In the genomic region with DNA sequence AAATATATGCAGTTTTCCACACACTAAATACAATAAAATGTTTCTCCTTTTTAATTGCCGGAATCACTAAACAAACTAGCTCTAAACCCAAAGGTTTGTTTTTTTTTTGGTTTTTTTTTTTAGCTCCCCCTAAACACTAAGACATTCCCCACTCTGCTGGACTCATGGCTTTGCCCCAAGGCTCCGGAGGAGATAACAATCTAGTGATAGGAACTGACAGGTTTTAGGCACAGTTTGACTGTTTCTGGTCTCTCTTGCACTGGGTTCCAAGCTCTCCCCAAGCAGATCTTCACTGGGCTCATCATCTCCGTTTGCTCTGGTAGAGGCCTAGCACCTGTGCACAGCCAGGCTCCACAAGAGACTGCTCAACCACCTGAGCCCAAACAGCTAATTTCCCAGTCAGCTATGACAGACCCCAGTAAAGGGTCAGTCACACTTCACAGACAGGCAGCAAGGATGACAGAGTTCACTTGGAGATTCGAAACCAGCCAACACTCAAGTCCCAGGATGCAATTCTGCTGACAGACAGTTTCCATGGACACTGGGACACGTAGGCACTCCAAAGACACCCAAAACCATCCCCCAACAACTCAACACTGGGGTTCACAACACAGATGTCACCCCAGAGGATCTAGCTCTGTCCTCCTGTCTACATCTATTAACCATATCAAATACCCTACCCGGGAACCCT, we compare ENCODE assay signal across 8 mouse cellular contexts. TPM values are rescaled to one million over a fixed set of nuclear protein-coding genes. Genes with fewer than 3 reads are reported as not detected.
DNase-seq lines count a peak whose midpoint lies in the region; ATAC-seq lines count a peak whose summit lies in the region.

No protein-coding gene starts in this region.

- H3K27me3 ChIP-seq in kidney, embryonic 16.5 days (ENCODE audit: insufficient read depth, low read length), result no peaks in the 10 kb centered on the region
- H3K27me3 ChIP-seq in hindbrain, embryonic 14.5 days (ENCODE audit: control insufficient read depth, insufficient read depth, low read length), result no peaks in the 10 kb centered on the region
- no peaks in the 10 kb centered on the region for H3K27me3 ChIP-seq in midbrain, embryonic 14.5 days (ENCODE audit: control insufficient read depth, insufficient read depth, low read length)

- H3K4me1 ChIP-seq in kidney, embryonic 16.5 days (ENCODE audit: insufficient read depth, low read length), result peaks cover 44% of the 10 kb centered on the region
- peaks cover 12% of the 10 kb centered on the region for H3K4me1 ChIP-seq in brown adipose tissue, adult 24 weeks (ENCODE audit: control insufficient read depth, insufficient read depth, insufficient read length, low read length)
- H3K4me1 ChIP-seq in hindbrain, embryonic 14.5 days (replicated peaks; ENCODE audit: control insufficient read depth, insufficient read depth, low read length), result peaks cover 16% of the 10 kb centered on the region
- peaks cover 17% of the 10 kb centered on the region for H3K4me1 ChIP-seq in midbrain, embryonic 14.5 days (ENCODE audit: control insufficient read depth, insufficient read depth, low read length)

- peak overlapping the region; percentile 44; the same call in 1 of the 2 replicates for H3K9ac ChIP-seq in kidney, embryonic 16.5 days (replicated peaks; ENCODE audit: low read length)
- H3K9ac ChIP-seq in hindbrain, embryonic 14.5 days, result peak overlapping the region; percentile 88
- H3K9ac ChIP-seq in midbrain, embryonic 14.5 days (replicated peaks; ENCODE audit: low read length), result peak overlapping the region; percentile 72

- peak overlapping the region; percentile 84 for H3K4me2 ChIP-seq in kidney, embryonic 16.5 days (replicated peaks; ENCODE audit: low read depth, low read length)
- peak overlapping the region; percentile 87 for H3K4me2 ChIP-seq in hindbrain, embryonic 14.5 days (replicated peaks)
- peak overlapping the region; percentile 82 for H3K4me2 ChIP-seq in midbrain, embryonic 14.5 days (ENCODE audit: low read length)

- H3K36me3 ChIP-seq in kidney, embryonic 16.5 days (ENCODE audit: insufficient read depth, low read length), result peaks cover 3% of the 10 kb centered on the region; the same call in 1 of the 2 replicates
- no peaks in the 10 kb centered on the region; the same call in 1 of the 2 replicates for H3K36me3 ChIP-seq in hindbrain, embryonic 14.5 days (replicated peaks; ENCODE audit: control insufficient read depth, insufficient read depth)
- H3K36me3 ChIP-seq in midbrain, embryonic 14.5 days (ENCODE audit: control insufficient read depth, insufficient read depth, low read length), result 0 out of 2 replicates have a peak, but pooled peaks cover 4% of the 10 kb centered on the region

- no peaks in the 10 kb centered on the region for H3K9me3 ChIP-seq in kidney, embryonic 16.5 days (ENCODE audit: low read length)
- H3K9me3 ChIP-seq in hindbrain, embryonic 14.5 days (ENCODE audit: control insufficient read depth, low read length), result no peaks in the 10 kb centered on the region
- H3K9me3 ChIP-seq in midbrain, embryonic 14.5 days (ENCODE audit: control insufficient read depth, low read length), result no peaks in the 10 kb centered on the region

- H3K4me3 ChIP-seq in kidney, embryonic 16.5 days (ENCODE audit: low read length), result peak overlapping the region; percentile 98
- peak overlapping the region; percentile 34 for H3K4me3 ChIP-seq in brown adipose tissue, adult 24 weeks (ENCODE audit: insufficient read depth, low read depth, low read length)
- H3K4me3 ChIP-seq in hindbrain, embryonic 14.5 days (replicated peaks; ENCODE audit: low read length), result peak overlapping the region; percentile 89
- peak overlapping the region; percentile 90 for H3K4me3 ChIP-seq in midbrain, embryonic 14.5 days (replicated peaks; ENCODE audit: low read depth, low read length)

- H3K27ac ChIP-seq in kidney, embryonic 16.5 days (ENCODE audit: low read length), result peak overlapping the region; percentile 49; the same call in 1 of the 2 replicates
- H3K27ac ChIP-seq in brown adipose tissue, adult 24 weeks (replicated peaks; ENCODE audit: low read depth, low read length), result no peak overlapping the region
- peak overlapping the region; percentile 83 for H3K27ac ChIP-seq in hindbrain, embryonic 14.5 days
- no peak overlapping the region for H3K27ac ChIP-seq in midbrain, embryonic 14.5 days (replicated peaks; ENCODE audit: low read depth, low read length)

- no peak for DNase-seq in kidney, adult 18-20 months
- DNase-seq in hindbrain, embryonic 14.5 days (ENCODE audit: low spot score), result no peak
- no peak for DNase-seq in midbrain, embryonic 14.5 days
- no peak for DNase-seq in c-Kit-positive CD71-positive TER-119-positive erythroid progenitor cells, embryonic 14.5 days (ENCODE audit: low spot score)
- no peak for DNase-seq in adrenal gland, postnatal 4 days (ENCODE audit: low spot score in 2 of 2)
- no peak for DNase-seq in right cerebral cortex, adult 2 months (ENCODE audit: low spot score in 2 of 2)

- ATAC-seq in kidney, embryonic 16.5 days (ENCODE audit: low FRiP score, low TSS enrichment), result no peak
- ATAC-seq in hindbrain, embryonic 14.5 days (ENCODE audit: low FRiP score), result no peak
- no peak for ATAC-seq in midbrain, embryonic 14.5 days (ENCODE audit: low FRiP score, low TSS enrichment)

- WGBS in kidney, embryonic 16.5 days, result 32% methylated on average over 6 of the region's 6 CpGs
- 39% methylated on average over 6 of the region's 6 CpGs for WGBS in hindbrain, embryonic 14.5 days
- WGBS in midbrain, embryonic 14.5 days, result 39% methylated on average over 6 of the region's 6 CpGs

RNA-seq across cellular contexts. Expression of a gene that starts 1.5 kb away (rescaled TPM):
- 132 and 133 TPM in 2 replicates for polyA plus RNA-seq in kidney, embryonic 16.5 days (2015; fragmentation: Nextera tagmentation; extraction: Ambion mirVana)
- 80.3 and 82.0 TPM in 2 replicates for polyA plus RNA-seq in brown adipose tissue, adult 24 weeks (2012; ENCODE audit: insufficient read depth, insufficient read length, missing spikeins)
- 92.9 and 93.8 TPM in 2 replicates for polyA plus RNA-seq in hindbrain, embryonic 14.5 days (2014; fragmentation: Nextera tagmentation; extraction: Ambion mirVana)
- polyA plus RNA-seq in midbrain, embryonic 14.5 days (2014; fragmentation: Nextera tagmentation; extraction: Ambion mirVana), result 88.3 and 119 TPM in 2 replicates
- total RNA-seq in adrenal gland, postnatal 4 days (2021), result 100 to 1,000 TPM; 132 to 147 TPM

RNA-seq across cellular contexts. Expression of a gene that starts 50.9 kb away (rescaled TPM):
- 89.2 and 98.9 TPM in 2 replicates for polyA plus RNA-seq in kidney, embryonic 16.5 days (2015; fragmentation: Nextera tagmentation; extraction: Ambion mirVana)
- polyA plus RNA-seq in brown adipose tissue, adult 24 weeks (2012; ENCODE audit: insufficient read depth, insufficient read length, missing spikeins), result 84.1 and 118 TPM in 2 replicates
- polyA plus RNA-seq in hindbrain, embryonic 14.5 days (2014; fragmentation: Nextera tagmentation; extraction: Ambion mirVana), result 47.5 and 62.8 TPM in 2 replicates
- polyA plus RNA-seq in midbrain, embryonic 14.5 days (2014; fragmentation: Nextera tagmentation; extraction: Ambion mirVana), result 61.2 and 61.3 TPM in 2 replicates
- 10 to 100 TPM; 50.2 to 53.5 TPM for total RNA-seq in adrenal gland, postnatal 4 days (2021)

RNA-seq across cellular contexts. Expression of a gene that starts 51.1 kb away (rescaled TPM):
- 22.0 and 24.9 TPM in 2 replicates for polyA plus RNA-seq in kidney, embryonic 16.5 days (2015; fragmentation: Nextera tagmentation; extraction: Ambion mirVana)
- 3.7 and 4.8 TPM in 2 replicates for polyA plus RNA-seq in brown adipose tissue, adult 24 weeks (2012; ENCODE audit: insufficient read depth, insufficient read length, missing spikeins)
- polyA plus RNA-seq in hindbrain, embryonic 14.5 days (2014; fragmentation: Nextera tagmentation; extraction: Ambion mirVana), result 17.7 and 20.1 TPM in 2 replicates
- 15.9 and 18.0 TPM in 2 replicates for polyA plus RNA-seq in midbrain, embryonic 14.5 days (2014; fragmentation: Nextera tagmentation; extraction: Ambion mirVana)
- total RNA-seq in adrenal gland, postnatal 4 days (2021), result 10 to 100 TPM; 14.8 to 16.9 TPM

Comparison
In these comparisons a context has a peak if more than half of its experiments do, and no peak if none do; other contexts are left out.
1. H3K27ac ChIP-seq: peak in kidney, embryonic 16.5 days (single experiment) and hindbrain, embryonic 14.5 days (single experiment); none in brown adipose tissue, adult 24 weeks (single experiment) and midbrain, embryonic 14.5 days (single experiment).
2. H3K4me3 ChIP-seq: peak in every context shown above with its lines; median percentile 98 in kidney, embryonic 16.5 days; 90 in midbrain, embryonic 14.5 days; 89 in hindbrain, embryonic 14.5 days; 34 in brown adipose tissue, adult 24 weeks.
3. Peak in every context shown above with its lines, with median percentiles within 50 percentile points of each other: H3K4me2 ChIP-seq and H3K9ac ChIP-seq.